Mouse (Mus musculus): Measurements from ENCODE around the gene Ergic1.

Gene Ergic1

DNA sequence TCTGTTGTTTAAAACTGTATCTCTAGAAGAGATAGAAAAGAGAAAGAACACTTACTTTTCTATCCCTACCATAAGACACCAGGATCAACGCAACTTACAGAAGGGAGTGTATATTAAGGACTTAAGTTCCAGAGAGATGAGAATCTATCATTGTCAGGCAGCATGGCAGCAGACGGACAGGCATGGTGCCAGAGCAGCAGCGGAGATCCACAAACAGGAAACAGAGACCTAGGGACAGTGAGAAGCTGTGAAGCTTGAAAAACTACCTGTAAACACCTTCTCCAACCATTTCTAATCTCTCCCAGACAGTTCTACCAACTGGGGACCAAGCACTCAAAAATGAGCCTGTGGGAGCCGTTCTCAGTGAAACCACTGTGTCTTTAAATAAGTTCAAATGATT, 142.4 kb downstream of the Ergic1 start:
- DNase-seq (ENCODE audit: low read depth) = no peak

DNA sequence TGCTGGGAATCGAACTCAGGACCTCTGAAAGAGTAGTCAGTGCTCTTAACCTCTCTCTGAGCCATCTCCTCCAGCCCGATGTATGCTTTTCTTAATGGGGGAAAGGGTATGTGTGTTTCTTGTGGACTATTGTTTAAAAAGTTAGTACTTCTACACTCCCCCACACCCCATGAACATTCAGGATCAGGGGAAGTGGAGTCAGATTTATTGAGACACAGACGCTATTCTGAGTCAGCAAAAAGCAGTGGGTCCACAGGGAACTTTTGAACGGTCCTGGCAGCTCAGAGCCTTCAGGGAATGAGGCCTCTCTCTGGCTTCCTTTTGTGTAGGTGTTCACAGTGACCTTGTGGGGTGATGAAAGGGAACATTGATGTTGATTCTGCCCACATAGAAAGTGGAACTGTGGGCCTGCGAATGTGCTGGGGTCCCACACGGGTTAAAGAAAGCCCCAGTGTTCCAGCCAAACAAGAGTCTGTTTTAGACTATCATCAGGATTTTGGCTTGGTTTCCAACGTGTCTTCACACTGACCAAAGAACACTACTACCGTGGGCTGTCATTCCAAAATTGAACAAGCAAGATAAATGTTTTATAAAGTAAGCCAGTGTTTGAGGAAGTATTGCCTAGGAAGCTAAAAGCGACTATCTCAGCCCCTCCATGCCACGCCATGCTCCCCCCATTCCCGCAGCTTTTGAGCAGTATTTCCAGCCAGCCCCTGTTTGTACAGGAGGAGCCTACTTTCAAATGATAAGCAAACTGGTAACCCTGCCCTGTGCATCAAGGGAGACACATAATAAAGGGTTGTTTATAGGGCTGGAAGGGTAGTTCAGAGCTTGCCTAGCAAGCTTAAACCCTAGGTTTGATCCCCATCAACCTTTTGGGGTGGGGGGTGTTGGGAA, 144.4 kb downstream of the Ergic1 start:
- no peak for DNase-seq (ENCODE audit: low read depth)

Data from c-Kit-positive CD71-negative TER-119-negative erythroid progenitor cells, embryonic 14.5 days (primary cell).